Mouse (Mus musculus): Measurements from ENCODE around the gene Parg. TPM values are rescaled to one million over a fixed set of nuclear protein-coding genes. Genes with fewer than 3 reads are reported as not detected.
A peak's percentile ranks its signal among the peaks of the same experiment; 100 is the strongest.

Parg gene
- polyA plus RNA-seq, 1 experiment from 2014 or later: 7.4 TPM

- Histone ChIP-seq H3K27ac (ENCODE audit: low read depth) (peak overlapping the region; percentile 93), H3K9me3 (ENCODE audit: low read length) (no peaks in the 10 kb centered on the region), H3K27me3 (ENCODE audit: insufficient read depth, low read length) (no peaks in the 10 kb centered on the region), H3K9ac (replicated peaks) (0 out of 2 replicates have a peak overlapping the region, but pooled peaks have one; percentile 5), H3K4me3 (ENCODE audit: low read depth, low read length) (no peak overlapping the region), H3K36me3 (replicated peaks; ENCODE audit: insufficient read depth, low read length) (peaks cover 5% of the 10 kb centered on the region; the same call in 1 of the 2 replicates), H3K4me2 (ENCODE audit: low read depth, low read length) (peak overlapping the region; percentile 79), H3K4me1 (ENCODE audit: insufficient read depth) (peaks cover 53% of the 10 kb centered on the region)
- ATAC-seq: no peak
- DNase-seq: no peak
- TF ChIP-seq CTCF (IDR thresholded peaks at IDR 0.05; ENCODE audit: low read depth): no peak
- no peak for TF ChIP-seq EP300 (IDR thresholded peaks at IDR 0.05; ENCODE audit: low read depth)
- 42% methylated on average over 8 of the region's 8 CpGs for WGBS (ENCODE audit: insufficient replicate concordance)
Observed at GRCm38 (mm10) chr14:32164173-32165051, 37.3 kb upstream of the Parg start.

DNA sequence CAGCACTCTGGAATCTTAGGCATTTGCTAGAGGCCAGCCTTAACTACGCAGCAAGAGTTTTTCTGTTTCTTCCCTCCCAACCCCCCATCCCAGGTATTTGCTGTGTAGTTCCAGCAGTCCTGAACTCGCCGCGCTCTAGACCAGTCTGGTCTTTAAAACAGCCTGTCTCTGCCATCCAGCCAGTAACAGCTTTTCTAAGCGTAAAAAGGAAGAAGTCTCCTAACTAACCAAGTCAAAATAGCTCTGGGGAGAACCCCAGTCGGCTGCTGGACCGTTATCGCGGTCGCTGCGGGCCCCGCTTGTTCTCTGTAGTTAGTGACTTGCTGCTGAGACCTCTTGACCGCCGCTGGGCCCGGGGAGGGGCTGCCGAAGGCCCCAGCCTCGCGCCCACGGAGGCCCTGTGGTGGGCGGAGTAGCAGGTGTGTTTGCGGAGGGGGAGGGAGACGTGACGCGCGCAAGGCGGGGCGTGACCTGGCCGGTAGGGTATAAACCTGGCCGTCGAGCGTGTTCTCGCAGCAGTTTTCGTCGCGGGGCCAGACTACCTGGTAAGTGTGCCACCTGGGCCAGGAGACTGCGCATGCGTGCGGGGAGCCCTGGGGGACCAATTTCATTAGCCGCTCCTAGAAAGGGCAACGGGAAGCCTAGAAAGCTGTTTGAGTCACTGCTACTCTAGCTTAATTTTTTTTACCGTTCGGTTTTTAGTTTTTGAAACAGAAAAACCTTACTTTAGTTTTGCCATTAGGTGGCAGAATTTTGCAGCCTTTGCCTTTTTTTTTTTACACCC lies 36.3 kb upstream of the Parg start:
- ATAC-seq (peak; percentile 84), DNase-seq (peak; percentile 95)
- Histone ChIP-seq H3K4me1 (ENCODE audit: insufficient read depth) (peaks cover 62% of the 10 kb centered on the region), H3K27ac (ENCODE audit: low read depth) (peak overlapping the region; percentile 93), H3K4me3 (ENCODE audit: low read depth, low read length) (peak overlapping the region; percentile 60), H3K4me2 (ENCODE audit: low read depth, low read length) (peak overlapping the region; percentile 79), H3K9me3 (ENCODE audit: low read length) (no peaks in the 10 kb centered on the region), H3K27me3 (ENCODE audit: insufficient read depth, low read length) (no peaks in the 10 kb centered on the region), H3K9ac (replicated peaks) (peak overlapping the region; percentile 65), H3K36me3 (replicated peaks; ENCODE audit: insufficient read depth, low read length) (peaks cover 12% of the 10 kb centered on the region)
- WGBS (ENCODE audit: insufficient replicate concordance): 6% methylated on average over 42 of the region's 42 CpGs
- TF ChIP-seq EP300 (IDR thresholded peaks at IDR 0.05; ENCODE audit: low read depth) (peak; percentile 44; the same call in 1 of the 2 replicates), CTCF (IDR thresholded peaks at IDR 0.05; ENCODE audit: low read depth) (no peak)

GRCm38 (mm10) chr14:32166062-32166441 lies 35.7 kb upstream of the Parg start:
- peak overlapping the region; percentile 93 for H3K27ac ChIP-seq (ENCODE audit: low read depth)
- 17% methylated on average over 2 of the region's 2 CpGs for WGBS (ENCODE audit: insufficient replicate concordance)
- no peaks in the 10 kb centered on the region for H3K27me3 ChIP-seq (ENCODE audit: insufficient read depth, low read length)
- peaks cover 58% of the 10 kb centered on the region for H3K4me1 ChIP-seq (ENCODE audit: insufficient read depth)
- TF ChIP-seq EP300 (IDR thresholded peaks at IDR 0.05; ENCODE audit: low read depth) (no peak), CTCF (IDR thresholded peaks at IDR 0.05; ENCODE audit: low read depth) (no peak)
- H3K4me3 ChIP-seq (ENCODE audit: low read depth, low read length): peak overlapping the region; percentile 60
- peak overlapping the region; percentile 65 for H3K9ac ChIP-seq (replicated peaks)
- peaks cover 18% of the 10 kb centered on the region for H3K36me3 ChIP-seq (replicated peaks; ENCODE audit: insufficient read depth, low read length)
- H3K4me2 ChIP-seq (ENCODE audit: low read depth, low read length): peak overlapping the region; percentile 79
- DNase-seq: no peak
- H3K9me3 ChIP-seq (ENCODE audit: low read length): no peaks in the 10 kb centered on the region
- no peak for ATAC-seq

GRCm38 (mm10) chr14:32166840-32167239 lies 34.9 kb upstream of the Parg start:
- Histone ChIP-seq H3K4me3 (ENCODE audit: low read depth, low read length) (peak overlapping the region; percentile 60), H3K4me2 (ENCODE audit: low read depth, low read length) (peak overlapping the region; percentile 79), H3K36me3 (replicated peaks; ENCODE audit: insufficient read depth, low read length) (peaks cover 26% of the 10 kb centered on the region), H3K9ac (replicated peaks) (peak overlapping the region; percentile 65), H3K27me3 (ENCODE audit: insufficient read depth, low read length) (no peaks in the 10 kb centered on the region), H3K27ac (ENCODE audit: low read depth) (peak overlapping the region; percentile 93), H3K4me1 (ENCODE audit: insufficient read depth) (peaks cover 50% of the 10 kb centered on the region), H3K9me3 (ENCODE audit: low read length) (no peaks in the 10 kb centered on the region)
- TF ChIP-seq EP300 (IDR thresholded peaks at IDR 0.05; ENCODE audit: low read depth) (no peak), CTCF (IDR thresholded peaks at IDR 0.05; ENCODE audit: low read depth) (no peak)
- 26% methylated on average over 1 of the region's 1 CpGs for WGBS (ENCODE audit: insufficient replicate concordance)
- ATAC-seq: no peak
- DNase-seq: no peak

GRCm38 (mm10) chr14:32167326-32167725 lies 34.4 kb upstream of the Parg start:
- 39% methylated on average over 5 of the region's 5 CpGs for WGBS (ENCODE audit: insufficient replicate concordance)
- H3K27ac ChIP-seq (ENCODE audit: low read depth): peak overlapping the region; percentile 93
- H3K36me3 ChIP-seq (replicated peaks; ENCODE audit: insufficient read depth, low read length): peaks cover 27% of the 10 kb centered on the region
- H3K9me3 ChIP-seq (ENCODE audit: low read length): no peaks in the 10 kb centered on the region
- no peaks in the 10 kb centered on the region for H3K27me3 ChIP-seq (ENCODE audit: insufficient read depth, low read length)
- peaks cover 46% of the 10 kb centered on the region for H3K4me1 ChIP-seq (ENCODE audit: insufficient read depth)
- DNase-seq: no peak
- TF ChIP-seq CTCF (IDR thresholded peaks at IDR 0.05; ENCODE audit: low read depth) (no peak), EP300 (IDR thresholded peaks at IDR 0.05; ENCODE audit: low read depth) (peak; percentile 69; the same call in 1 of the 2 replicates)
- H3K9ac ChIP-seq (replicated peaks): peak overlapping the region; percentile 65
- peak overlapping the region; percentile 79 for H3K4me2 ChIP-seq (ENCODE audit: low read depth, low read length)
- no peak for ATAC-seq
- peak overlapping the region; percentile 60 for H3K4me3 ChIP-seq (ENCODE audit: low read depth, low read length)

Measured in liver, postnatal 0 days (tissue).